Mouse (Mus musculus) gastrocnemius, postnatal 25 days (tissue): ENCODE data around the gene Ap1s1. TPM values are rescaled to one million over a fixed set of nuclear protein-coding genes. Genes with fewer than 3 reads are reported as not detected.
A peak's percentile ranks its signal among the peaks of the same experiment; 100 is the strongest.

ENCODE experiments used
- DNase-seq: peaks from one replicate; pipeline ENCODE4 v3.0.0; 2022
- long read RNA-seq, 2 experiments: library from polyadenylated mRNA; stranded (forward); transcript quantifications; one replicate each; pipeline ENCODE4 v2.0.0; 2021
- total RNA-seq, 2 experiments: library from RNA; stranded (reverse); gene quantifications; 1 replicate in 1 of 2; 2 replicates in 1 of 2; pipeline ENCODE4 v1.2.3; 2021

Gene Ap1s1
- 10 to 100 TPM; 13.5 to 23.4 TPM for total RNA-seq
- long read RNA-seq, experiment 1, transcript Ap1s1-201 (5 exons, 1,353 nt), result major isoform, 23 of 29 reads
- long read RNA-seq, experiment 1, partial matches to known transcripts, result 3 of 29 reads
- long read RNA-seq, experiment 1, other reads (novel, unspliced or antisense), result 1 of 29 reads
- long read RNA-seq, experiment 2, transcript Ap1s1-201 (5 exons, 1,353 nt), result major isoform, 16 of 16 reads
- long read RNA-seq, experiment 2, partial matches to known transcripts, result 0 of 16 reads
- long read RNA-seq, experiment 2, other reads (novel, unspliced or antisense), result 0 of 16 reads

- DNase-seq, result peak; percentile 94
Observed at GRCm38 (mm10) chr5:137045402-137046323, at the start of gene Ap1s1. TSS of gene Ap1s1 (minus strand) at chr5:137046135.

GRCm38 (mm10) chr5:137095135-137095534 is 49.2 kb upstream of the Ap1s1 start:
- DNase-seq, result no peak

- no peak for DNase-seq
Observed at GRCm38 (mm10) chr5:137093720-137094119, 47.8 kb upstream of the Ap1s1 start.

- no peak for DNase-seq
Observed at GRCm38 (mm10) chr5:137091560-137091959, 45.6 kb upstream of the Ap1s1 start.

- DNase-seq, result no peak
Observed at GRCm38 (mm10) chr5:137090870-137091269, 44.9 kb upstream of the Ap1s1 start.

- no peak for DNase-seq
Observed at GRCm38 (mm10) chr5:137087410-137087809, 41.5 kb upstream of the Ap1s1 start.

GRCm38 (mm10) chr5:137085731-137086130 is 39.8 kb upstream of the Ap1s1 start:
- DNase-seq, result no peak

- no peak for DNase-seq
Observed at GRCm38 (mm10) chr5:137085021-137085420, 39.1 kb upstream of the Ap1s1 start.

- DNase-seq, result no peak
Observed at GRCm38 (mm10) chr5:137083051-137083450, 37.1 kb upstream of the Ap1s1 start.

- DNase-seq, result peak; percentile 60
Observed at GRCm38 (mm10) chr5:137079849-137080248, 33.9 kb upstream of the Ap1s1 start.

- DNase-seq, result no peak
Observed at GRCm38 (mm10) chr5:137078616-137079015, 32.7 kb upstream of the Ap1s1 start.

GRCm38 (mm10) chr5:137078041-137078440 is 32.1 kb upstream of the Ap1s1 start:
- no peak for DNase-seq

GRCm38 (mm10) chr5:137077187-137077586 is 31.3 kb upstream of the Ap1s1 start:
- no peak for DNase-seq

- peak; percentile 80 for DNase-seq
Observed at GRCm38 (mm10) chr5:137076191-137076930, 30.4 kb upstream of the Ap1s1 start.

- DNase-seq, result no peak
Observed at GRCm38 (mm10) chr5:137075726-137076125, 29.8 kb upstream of the Ap1s1 start.

- peak; percentile 85 for DNase-seq
Observed at GRCm38 (mm10) chr5:137074191-137074651, 28.3 kb upstream of the Ap1s1 start.

- no peak for DNase-seq
Observed at GRCm38 (mm10) chr5:137073141-137073540, 27.2 kb upstream of the Ap1s1 start.

GRCm38 (mm10) chr5:137072079-137072960 is 26.4 kb upstream of the Ap1s1 start, which contains the start of gene Serpine1:
TSS of gene Serpine1 (minus strand) at chr5:137072268.
- peak; percentile 92 for DNase-seq

- DNase-seq, result no peak
Observed at GRCm38 (mm10) chr5:137070881-137071605, 25.1 kb upstream of the Ap1s1 start.

GRCm38 (mm10) chr5:137068711-137069110 is 22.8 kb upstream of the Ap1s1 start:
- DNase-seq, result no peak

- no peak for DNase-seq
Observed at GRCm38 (mm10) chr5:137065923-137066322, 20.0 kb upstream of the Ap1s1 start.
